Mouse (Mus musculus) E14TG2a.4 (cell line): ENCODE data around the gene Trim65.

Source experiments
- H3K27me3 ChIP-seq: 2 replicates; pipeline ENCODE4 v1.6.1; 2014; ENCODE audit warnings: low read length, control low read depth; ENCODE audit not compliant: insufficient read depth
- H3K36me3 ChIP-seq: 2 replicates; pipeline ENCODE4 v1.6.1; 2014; ENCODE audit warnings: low read length, control low read depth; ENCODE audit not compliant: insufficient read depth
- H3K4me1 ChIP-seq: replicated peaks from 2 replicates; pipeline ENCODE4 v1.6.1; 2014; ENCODE audit warnings: low read depth, low read length, control low read depth
- H3K4me3 ChIP-seq: replicated peaks from 2 replicates; pipeline ENCODE4 v1.5.1; 2014; ENCODE audit warnings: mild to moderate bottlenecking, low read length
- H3K9me3 ChIP-seq: 2 replicates; pipeline ENCODE4 v1.6.1; 2014; ENCODE audit warnings: low read length, control low read depth
- CTCF ChIP-seq: conservative IDR thresholded peaks from 2 replicates; pipeline ENCODE4 v1.5.1; 2014; ENCODE audit warnings: low read length
- NANOG ChIP-seq: IDR thresholded peaks from 2 replicates; pipeline ENCODE4 v1.6.1; 2014; ENCODE audit warnings: borderline replicate concordance, low read length, mixed read lengths
- POU5F1 ChIP-seq: IDR thresholded peaks from 2 replicates; pipeline ENCODE4 v1.6.1; 2014; ENCODE audit warnings: low read length, borderline replicate concordance

Gene Trim65

GRCm38 (mm10) chr11:116081081-116081480 lies 49.8 kb downstream of the Trim65 start:
- H3K4me3 ChIP-seq, result 0 out of 2 replicates have a peak overlapping the region, but pooled peaks have one; percentile 4
- TF ChIP-seq POU5F1, result no peak
- TF ChIP-seq CTCF, result peak; percentile 28

GRCm38 (mm10) chr11:116079511-116079910 lies 51.4 kb downstream of the Trim65 start:
- Histone ChIP-seq H3K27me3 (no peaks in the 10 kb centered on the region), H3K4me3 (peak overlapping the region; percentile 43; the same call in 1 of the 2 replicates), H3K9me3 (no peaks in the 10 kb centered on the region), H3K36me3 (peaks cover 57% of the 10 kb centered on the region), H3K4me1 (peaks cover 88% of the 10 kb centered on the region)
- TF ChIP-seq NANOG (no peak), POU5F1 (no peak), CTCF (no peak)

More at GRCm38 (mm10) chr11:116081081-116081480, 49.8 kb downstream of the Trim65 start:
- Histone ChIP-seq H3K4me1 (peaks cover 98% of the 10 kb centered on the region), H3K36me3 (peaks cover 71% of the 10 kb centered on the region), H3K27me3 (no peaks in the 10 kb centered on the region), H3K9me3 (no peaks in the 10 kb centered on the region)

GRCm38 (mm10) chr11:116078676-116079320 lies 52.1 kb downstream of the Trim65 start:
- Histone ChIP-seq H3K27me3 (no peaks in the 10 kb centered on the region), H3K4me3 (peak overlapping the region; percentile 43), H3K4me1 (peaks cover 80% of the 10 kb centered on the region), H3K36me3 (peaks cover 50% of the 10 kb centered on the region), H3K9me3 (no peaks in the 10 kb centered on the region)
- TF ChIP-seq POU5F1, result no peak

GRCm38 (mm10) chr11:116078221-116078620 lies 52.7 kb downstream of the Trim65 start:
- Histone ChIP-seq H3K4me3 (peak overlapping the region; percentile 76), H3K36me3 (peaks cover 44% of the 10 kb centered on the region), H3K9me3 (no peaks in the 10 kb centered on the region), H3K4me1 (peaks cover 75% of the 10 kb centered on the region), H3K27me3 (no peaks in the 10 kb centered on the region)
- no peak for TF ChIP-seq CTCF
- TF ChIP-seq POU5F1, result no peak
- no peak for TF ChIP-seq NANOG

- TF ChIP-seq NANOG (no peak), POU5F1 (no peak), CTCF (no peak)
- no peaks in the 10 kb centered on the region for H3K9me3 ChIP-seq
- H3K4me1 ChIP-seq, result peaks cover 70% of the 10 kb centered on the region
These were observed 53.3 kb downstream of the Trim65 start, which contains the start of gene Unc13d for GRCm38 (mm10) chr11:116077446-116078204. Gene Unc13d (minus strand): TSS chr11:116077961.

GRCm38 (mm10) chr11:116076836-116077235 lies 54.1 kb downstream of the Trim65 start:
- no peak for TF ChIP-seq POU5F1
- no peak for TF ChIP-seq CTCF
- no peak for TF ChIP-seq NANOG
- Histone ChIP-seq H3K4me3 (peak overlapping the region; percentile 76), H3K9me3 (no peaks in the 10 kb centered on the region), H3K27me3 (no peaks in the 10 kb centered on the region), H3K36me3 (peaks cover 32% of the 10 kb centered on the region), H3K4me1 (peaks cover 62% of the 10 kb centered on the region)

More at GRCm38 (mm10) chr11:116077446-116078204, 53.3 kb downstream of the Trim65 start, which contains the start of gene Unc13d:
- H3K27me3 ChIP-seq, result no peaks in the 10 kb centered on the region
- peak within 1 kb of the TSS; percentile 76 for H3K4me3 ChIP-seq
- H3K36me3 ChIP-seq, result peaks cover 40% of the 10 kb centered on the region

- Histone ChIP-seq H3K9me3 (no peaks in the 10 kb centered on the region), H3K4me1 (peaks cover 56% of the 10 kb centered on the region), H3K36me3 (peaks cover 26% of the 10 kb centered on the region), H3K4me3 (peak overlapping the region; percentile 76), H3K27me3 (no peaks in the 10 kb centered on the region)
- TF ChIP-seq CTCF (no peak), POU5F1 (no peak), NANOG (no peak)
These were observed 54.7 kb downstream of the Trim65 start for GRCm38 (mm10) chr11:116076266-116076540.

- Histone ChIP-seq H3K4me1 (peaks cover 51% of the 10 kb centered on the region), H3K9me3 (no peaks in the 10 kb centered on the region), H3K36me3 (peaks cover 21% of the 10 kb centered on the region), H3K4me3 (peak overlapping the region; percentile 76), H3K27me3 (no peaks in the 10 kb centered on the region)
- no peak for TF ChIP-seq CTCF
- no peak for TF ChIP-seq NANOG
- no peak for TF ChIP-seq POU5F1
These were observed 55.2 kb downstream of the Trim65 start for GRCm38 (mm10) chr11:116075539-116076265.
